Mouse (Mus musculus) central nervous system, embryonic 18 days (tissue): Measurements from ENCODE around the gene Cpb1. TPM values are rescaled to one million over a fixed set of nuclear protein-coding genes. Genes with fewer than 3 reads are reported as not detected.

Source experiments
- polyA plus RNA-seq: library from polyadenylated mRNA; depleted of rRNA; stranded (reverse); fragments of >200 nt; gene quantifications from 2 replicates; pipeline ENCODE4 v1.2.3, GENCODE M21; 2012; rRNA removed

The Cpb1 gene
- 0.10 and 0.16 TPM in 2 replicates for polyA plus RNA-seq

GRCm38 (mm10) chr3:20275633-20276032 lies at the start of gene Cpb1:
Cpb1 (minus strand) TSS chr3:20275733.

GRCm38 (mm10) chr3:20242050-20242449 lies 33.5 kb downstream of the Cpb1 start, which contains the start of gene Cpa3:
Cpa3 (minus strand) TSS chr3:20242181.

Other genes with a start within 250 kb of the Cpb1 start
- 18.0 and 18.7 TPM in 2 replicates for gene Hps3, start 240.4 kb downstream of the Cpb1 start, polyA plus RNA-seq
- 14.5 and 15.1 TPM in 2 replicates for gene Hltf, start 217.9 kb downstream of the Cpb1 start, polyA plus RNA-seq
- gene Gyg, start 120.4 kb downstream of the Cpb1 start, polyA plus RNA-seq = 40.5 and 45.1 TPM in 2 replicates
- 0.75 and 2.5 TPM in 2 replicates for gene Cpa3, start 33.6 kb downstream of the Cpb1 start, polyA plus RNA-seq
- 0.16 and 0.24 TPM in 2 replicates for gene Agtr1b, start 91.4 kb upstream of the Cpb1 start, polyA plus RNA-seq